Mouse (Mus musculus) Muller cell, postnatal 12 days (primary cell): ENCODE measurements at regions not wholly inside any gene's neighbourhood (a gene's known extent, or its start where the extent isn't known, plus 50 kb on each side); places are given as distances from the start of the nearest gene placed in this dataset.

Experiments used
- DNase-seq: peaks from one replicate; pipeline ENCODE4 v3.0.0-alpha.2; 2015; ENCODE audit errors: inconsistent ontology term

DNA sequence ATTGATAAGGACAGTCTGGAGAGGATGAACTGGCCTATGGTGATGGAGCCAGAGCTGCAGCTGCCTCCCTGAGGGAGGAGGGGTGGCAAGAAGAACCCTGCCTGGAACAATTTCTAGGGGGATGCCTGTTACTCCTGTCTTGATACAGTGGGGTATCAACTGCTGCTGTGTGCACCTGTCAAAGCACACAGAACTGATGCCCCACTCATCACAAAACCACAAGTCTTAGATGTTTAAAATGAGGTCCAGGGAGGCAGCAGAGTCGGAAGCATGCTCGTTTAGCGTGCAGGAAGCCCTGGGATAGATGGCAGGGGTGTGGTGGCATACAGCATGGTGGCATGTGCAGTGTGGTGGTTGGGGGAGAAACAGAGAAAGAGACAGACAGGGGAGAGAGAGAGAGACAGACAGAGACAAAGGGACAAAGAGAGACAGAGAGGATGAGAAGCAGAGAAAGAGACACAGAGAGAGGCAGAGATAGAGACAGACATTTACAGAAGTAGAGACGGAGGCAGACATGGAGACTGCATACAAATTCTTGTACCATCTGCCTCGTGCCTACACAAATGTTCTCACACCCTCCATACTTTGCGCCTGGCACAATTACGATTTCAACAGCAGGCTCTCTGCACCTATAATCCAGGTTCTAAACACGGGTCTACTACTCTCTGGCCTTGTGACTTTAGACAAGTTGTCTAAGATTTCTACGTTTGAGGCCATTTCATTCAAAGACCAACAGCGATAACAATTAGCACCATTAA is 242.6 kb downstream of the Cbln4 start:
- no peak for DNase-seq

DNA sequence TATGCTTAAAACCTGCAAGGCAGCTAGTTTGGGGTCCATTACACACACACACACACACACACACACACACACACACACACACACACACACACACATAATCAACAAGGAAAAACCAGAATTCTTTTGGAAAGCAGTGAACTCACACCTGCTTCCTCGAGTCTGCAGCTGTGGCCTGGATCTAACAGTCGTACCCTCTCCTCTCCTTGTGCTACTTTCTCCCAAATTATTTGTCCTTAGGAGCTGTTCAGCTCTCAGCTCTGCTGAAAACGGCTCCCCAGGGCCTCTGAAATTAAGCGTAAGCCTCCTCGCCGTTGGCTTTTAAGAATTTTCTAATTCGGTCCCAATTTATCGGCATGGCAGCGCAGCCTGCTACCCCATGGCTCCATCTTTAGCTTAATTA is 243.9 kb downstream of the Cbln4 start:
- no peak for DNase-seq

DNA sequence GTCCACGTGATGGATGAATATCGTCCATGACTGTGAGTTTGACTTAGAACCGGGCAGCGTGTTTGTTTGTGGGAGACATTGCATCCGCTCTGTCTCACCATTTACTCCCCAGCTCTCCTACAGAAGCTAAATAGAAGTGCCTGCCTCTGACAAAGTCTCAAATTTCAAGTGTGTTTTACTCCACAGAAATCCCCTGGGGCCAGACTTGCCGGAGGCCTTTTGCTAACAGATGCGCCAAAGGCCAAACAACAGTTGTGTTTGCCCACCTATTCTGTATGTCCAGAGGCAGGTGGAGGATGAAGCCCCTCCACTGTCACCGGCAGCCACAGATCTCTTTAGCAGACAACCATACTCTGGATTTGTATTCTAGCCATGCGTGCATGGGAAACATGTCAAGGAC is 252.6 kb downstream of the Cbln4 start:
- DNase-seq: no peak

DNA sequence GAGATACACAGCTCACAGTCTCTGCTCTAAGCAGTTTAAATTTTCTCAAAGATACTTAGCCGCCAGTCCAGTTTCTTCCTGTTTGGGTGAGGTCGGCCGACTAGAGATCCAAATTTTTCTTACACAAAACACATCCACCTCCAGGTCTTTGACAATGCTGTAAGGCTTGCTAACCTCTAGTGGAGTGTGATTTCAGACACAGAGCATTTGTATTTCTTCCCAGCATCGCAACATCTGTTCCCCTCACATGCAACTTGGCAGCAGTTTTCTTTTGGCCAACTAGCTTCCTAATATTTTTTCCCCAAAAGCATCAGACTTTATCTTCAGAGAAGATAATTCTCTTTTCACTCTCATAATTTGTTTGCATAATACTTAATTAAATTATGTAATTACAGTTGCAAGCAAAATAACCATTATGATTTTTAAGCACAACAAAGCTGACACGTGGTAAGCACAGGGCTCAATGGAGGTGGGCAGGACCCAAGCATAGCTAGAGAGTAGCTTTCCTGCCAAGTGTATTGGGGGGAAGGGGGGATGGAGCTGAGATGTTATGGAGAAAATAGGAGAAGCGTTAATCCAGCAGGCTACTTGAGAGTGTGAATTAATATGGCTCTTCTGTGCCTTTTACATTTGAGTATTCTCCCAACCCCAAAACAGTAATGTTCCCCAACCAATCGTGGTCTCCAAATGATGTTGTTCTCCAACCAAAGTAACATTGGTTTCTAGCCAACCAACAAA is 276.9 kb downstream of the Cbln4 start:
- DNase-seq: no peak

DNA sequence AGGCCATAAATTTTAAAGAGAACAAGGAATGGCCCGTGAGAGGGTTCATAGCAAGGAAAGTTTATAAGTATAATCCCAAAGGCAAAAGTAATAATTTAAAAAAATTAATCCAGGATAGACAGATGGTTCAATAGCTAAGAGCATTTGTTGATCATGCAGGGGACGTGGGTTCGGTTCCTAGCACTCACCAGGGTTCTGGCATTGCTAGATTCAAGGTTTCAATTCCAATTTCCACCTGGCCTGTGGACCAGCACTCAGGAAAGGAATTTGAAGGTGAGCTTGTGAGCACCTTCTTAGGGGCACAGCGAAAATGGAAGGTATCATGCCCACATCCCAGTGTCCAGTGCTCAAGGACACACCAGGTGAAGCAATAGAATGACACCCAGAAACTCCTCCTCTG is 278.2 kb downstream of the Cbln4 start:
- DNase-seq: no peak

DNA sequence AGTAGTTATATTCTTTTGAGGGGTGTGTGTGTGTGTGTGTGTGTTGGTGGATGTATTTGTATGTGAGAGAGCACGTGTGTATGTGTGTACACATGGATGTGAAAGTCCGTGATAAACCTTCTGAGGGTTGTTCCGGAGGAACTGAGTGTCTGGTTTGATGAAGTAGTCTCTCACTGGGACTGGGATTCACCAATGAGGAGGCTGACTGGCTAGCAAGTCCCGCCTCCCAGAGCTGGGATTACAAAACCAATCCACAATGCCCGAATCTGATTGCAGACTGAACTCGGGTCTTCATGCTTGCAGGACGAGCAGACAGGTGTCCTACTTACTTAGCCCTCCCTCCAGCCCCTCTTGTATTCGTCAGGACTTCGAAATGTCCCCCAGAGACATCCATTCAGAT is 289.8 kb downstream of the Cbln4 start:
- no peak for DNase-seq

DNA sequence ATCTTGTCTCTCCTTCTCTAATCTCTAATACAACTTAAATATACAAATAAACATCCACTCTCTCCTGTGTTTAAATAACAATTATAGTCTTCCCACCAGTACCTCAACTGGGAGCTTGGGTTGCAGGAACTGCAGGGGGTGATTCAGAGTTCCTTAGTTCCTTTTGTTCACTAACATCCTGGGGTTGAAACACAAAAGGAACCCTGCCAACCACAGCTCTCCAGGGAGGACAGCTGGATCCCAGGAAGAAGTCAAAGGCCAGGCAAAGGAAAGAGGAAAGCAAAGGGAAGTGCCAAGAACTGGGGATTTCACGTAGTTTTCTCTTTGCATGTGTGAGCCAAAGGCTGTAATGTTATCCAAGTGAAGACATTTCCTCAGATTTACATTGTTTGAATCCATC is 296.1 kb downstream of the Cbln4 start:
- DNase-seq: no peak

DNA sequence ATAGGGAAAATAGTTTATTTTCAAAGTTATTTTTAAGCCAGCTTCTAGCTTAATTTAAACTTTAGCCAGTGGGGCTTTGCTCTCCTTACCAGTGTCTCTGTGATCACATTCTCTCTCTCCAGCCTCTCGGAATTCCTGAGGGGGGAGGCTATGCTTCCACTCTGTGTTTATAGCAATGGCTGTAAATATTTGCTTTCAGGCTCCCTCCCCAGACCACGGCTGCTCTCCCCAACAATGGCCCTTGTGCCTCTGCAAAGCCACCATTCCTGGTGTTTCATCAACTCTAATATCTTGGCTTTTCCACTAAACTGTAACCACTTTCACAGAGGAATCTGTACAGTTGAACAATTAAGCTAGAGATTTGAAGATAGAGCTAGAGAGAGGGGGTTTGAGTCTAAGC is 300.2 kb downstream of the Cbln4 start:
- DNase-seq: peak; percentile 56

DNA sequence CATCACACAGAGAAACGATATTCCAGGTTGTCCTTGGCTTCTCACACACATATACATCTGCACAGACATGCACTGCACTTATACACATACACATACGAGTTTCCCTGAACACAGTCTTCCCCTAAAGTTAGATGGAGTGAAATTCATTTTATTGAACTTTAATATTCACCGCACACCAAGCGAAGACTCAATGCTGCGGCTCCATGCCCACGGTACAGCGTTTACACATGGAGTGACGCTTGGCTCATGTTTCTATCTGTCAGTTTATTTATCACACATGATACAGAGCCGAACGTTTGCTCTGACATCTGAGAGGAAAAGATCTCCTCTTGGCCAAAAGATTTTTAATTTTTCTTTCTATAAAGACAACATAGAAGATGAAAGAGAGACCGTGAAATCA is 300.6 kb downstream of the Cbln4 start:
- DNase-seq: no peak

DNA sequence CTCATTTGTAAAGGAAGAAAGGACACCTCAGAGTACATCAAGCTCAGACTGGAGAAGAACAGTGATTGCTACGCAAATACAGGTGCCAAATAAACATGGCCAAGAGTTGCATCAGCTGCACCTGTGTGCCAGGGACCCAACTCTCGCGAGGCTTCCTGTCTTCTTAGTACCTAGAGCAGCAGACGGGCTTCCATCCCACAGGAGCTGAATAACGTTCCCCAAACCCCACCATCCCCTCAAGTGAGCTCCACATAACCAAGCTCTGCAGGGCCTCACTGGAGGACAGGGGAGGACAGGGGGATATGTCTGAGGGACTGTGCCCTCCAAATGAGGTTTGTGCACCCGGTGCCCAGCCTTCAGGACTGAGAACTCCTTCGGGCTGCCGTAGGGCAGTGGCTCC is 305.5 kb downstream of the Cbln4 start:
- DNase-seq: no peak

DNA sequence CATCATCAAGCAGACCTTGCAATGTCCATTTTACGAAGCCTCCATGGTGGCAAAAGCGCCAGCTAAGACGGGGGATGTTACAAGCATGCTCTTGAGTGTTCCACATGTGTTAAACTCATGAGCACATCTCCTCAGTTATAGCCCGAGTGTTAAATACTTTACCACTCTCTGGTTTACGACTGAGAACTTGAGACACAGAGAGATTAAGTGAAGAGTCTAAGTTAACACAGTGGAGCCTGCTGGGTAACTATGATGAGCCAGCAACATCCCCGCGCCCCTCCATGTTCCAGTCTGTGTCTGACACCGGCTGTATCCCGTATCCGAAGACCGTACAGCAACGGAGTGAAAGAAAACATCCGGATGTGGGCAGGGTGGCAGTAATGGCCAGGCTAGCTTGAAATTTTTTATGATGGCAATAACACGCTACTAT is 308.2 kb downstream of the Cbln4 start:
- no peak for DNase-seq

DNA sequence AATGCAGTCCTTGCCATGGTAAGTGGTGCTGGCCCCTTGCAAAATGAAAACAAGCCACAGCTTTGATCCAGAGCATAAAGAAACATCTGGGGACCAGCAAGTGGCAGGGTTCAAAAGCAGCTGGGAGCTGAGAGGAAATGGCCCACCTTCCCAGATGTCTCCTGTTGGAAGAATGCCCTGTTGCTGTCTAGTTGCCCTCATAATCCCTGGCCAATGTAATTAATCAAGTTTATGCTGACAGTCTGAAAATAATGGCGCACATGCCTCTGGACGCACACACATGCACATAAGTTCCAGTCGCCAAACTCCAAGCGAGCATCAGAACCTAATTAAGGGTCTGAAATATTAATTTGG is 308.7 kb downstream of the Cbln4 start:
- DNase-seq: no peak

DNA sequence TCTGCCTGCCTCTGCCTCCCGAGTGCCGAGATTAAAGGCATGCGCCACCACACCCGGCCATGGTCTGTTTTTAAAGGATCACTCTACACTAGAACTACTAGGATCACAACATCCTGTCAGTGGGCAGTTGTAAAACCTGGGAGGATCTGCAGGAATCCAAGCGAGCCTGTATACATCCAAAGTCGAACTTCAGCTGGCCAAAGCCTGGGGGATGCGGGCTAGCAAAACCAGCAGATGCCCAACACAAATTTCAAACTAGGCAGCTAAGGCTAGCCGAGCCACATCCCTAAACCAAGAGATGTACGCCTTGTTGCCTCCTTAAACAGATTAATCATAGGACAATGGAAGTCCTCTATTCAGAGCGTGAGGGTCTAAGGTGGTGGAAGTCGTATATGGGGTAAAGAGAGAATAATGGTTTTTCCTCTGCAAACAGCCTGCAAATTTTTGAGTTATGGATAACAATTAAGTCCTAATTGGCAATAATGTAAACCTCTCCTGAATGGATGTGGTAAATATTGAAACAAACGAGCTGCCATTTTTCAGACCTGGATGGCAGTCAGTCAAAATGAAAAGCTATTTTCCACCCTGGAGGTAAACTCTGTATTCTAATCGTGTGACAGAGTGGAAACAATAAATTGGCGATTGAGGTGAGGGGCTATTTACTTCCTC is 309.2 kb downstream of the Cbln4 start:
- DNase-seq: no peak

DNA sequence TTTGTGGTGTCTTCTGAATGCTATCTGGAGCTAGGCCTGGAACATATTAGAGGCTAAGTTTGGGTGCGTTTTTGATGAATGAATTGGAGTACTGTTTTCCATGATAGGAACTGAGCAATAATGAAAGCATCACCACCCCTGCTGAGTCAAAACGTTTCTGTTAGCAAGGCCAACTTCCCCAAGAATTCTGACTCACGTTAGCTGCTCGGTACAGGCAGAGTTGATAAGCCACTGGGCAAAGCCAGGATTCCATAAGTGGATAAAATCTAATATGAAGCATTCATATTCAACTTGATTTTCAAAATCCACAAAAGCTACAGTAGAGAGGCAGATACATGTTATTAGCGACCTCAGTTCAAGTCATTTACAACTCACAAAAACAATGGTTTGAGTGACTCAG is 324.0 kb downstream of the Cbln4 start:
- no peak for DNase-seq

DNA sequence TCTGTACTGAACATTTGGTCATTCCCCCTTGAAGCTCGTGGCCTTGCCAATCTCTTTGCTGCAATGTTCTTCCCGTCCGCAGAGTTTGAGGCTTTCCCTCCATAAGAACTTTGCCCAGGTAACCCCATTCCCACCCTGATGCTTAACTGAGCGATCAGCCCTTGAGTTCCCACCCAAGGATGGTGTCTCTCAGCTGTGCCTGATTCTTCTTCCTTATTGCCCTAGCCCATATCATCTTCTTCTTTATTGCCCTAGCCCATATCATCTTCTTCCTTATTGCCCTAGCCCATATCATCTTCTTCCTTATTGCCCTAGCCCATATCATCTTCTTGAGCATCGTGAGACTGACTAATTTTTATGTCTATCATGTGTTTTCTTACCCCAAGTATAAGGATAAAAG is 324.4 kb downstream of the Cbln4 start:
- DNase-seq: no peak

DNA sequence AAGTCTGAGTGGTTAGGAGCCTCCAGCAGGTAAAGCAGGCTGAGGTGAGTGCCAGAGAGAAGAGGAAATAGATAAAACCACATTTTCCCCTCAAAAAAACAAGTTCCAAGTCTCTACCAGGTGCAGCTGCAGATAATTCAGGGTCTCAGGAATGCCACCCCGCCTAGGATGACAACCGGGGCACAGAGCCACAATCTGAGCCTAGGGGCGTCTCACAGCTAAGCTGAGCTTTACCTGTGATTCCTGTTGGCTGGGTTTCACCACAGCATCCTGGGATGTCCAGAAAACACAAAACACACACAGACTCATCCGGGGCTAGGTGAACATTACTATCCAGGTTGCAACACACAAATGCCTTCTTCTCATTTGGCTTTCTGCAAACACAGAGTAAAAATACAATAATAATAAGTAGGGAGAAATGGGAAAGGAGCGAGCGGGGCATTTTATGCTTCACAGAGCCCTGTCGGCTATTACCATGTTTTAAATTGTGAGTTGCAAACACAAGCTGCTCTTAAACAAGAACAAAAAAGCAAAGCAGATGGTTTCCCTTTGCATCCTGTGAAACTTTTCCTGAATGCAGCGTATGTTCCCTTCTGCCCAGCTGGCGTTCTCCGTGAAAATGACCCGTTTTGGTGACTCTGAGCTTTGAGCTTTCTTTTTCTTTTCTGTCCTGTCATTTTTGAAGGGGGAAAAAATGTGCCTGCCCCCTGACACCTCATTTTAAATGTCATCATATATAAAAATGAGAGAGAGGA is 330.3 kb downstream of the Cbln4 start:
- DNase-seq: no peak

DNA sequence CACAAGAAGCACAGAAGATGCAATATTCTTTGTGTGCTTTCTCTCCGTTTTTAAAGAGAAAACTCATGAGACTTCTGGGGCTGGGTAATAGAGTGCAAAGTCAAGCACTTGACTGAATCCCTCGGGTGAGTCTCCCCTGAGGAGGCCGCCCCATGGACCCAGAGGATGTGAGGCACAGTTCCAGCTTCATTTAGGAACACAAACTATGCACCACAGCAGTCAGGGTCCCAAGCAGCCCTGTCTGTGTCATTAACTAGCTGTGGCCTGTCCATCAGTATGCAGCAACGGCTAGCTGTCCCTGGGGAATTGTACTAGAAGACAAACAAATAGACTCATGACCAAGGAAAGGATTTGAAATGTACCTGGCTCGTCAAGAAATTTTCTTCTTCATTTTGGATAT is 349.7 kb downstream of the Cbln4 start:
- DNase-seq: no peak

DNA sequence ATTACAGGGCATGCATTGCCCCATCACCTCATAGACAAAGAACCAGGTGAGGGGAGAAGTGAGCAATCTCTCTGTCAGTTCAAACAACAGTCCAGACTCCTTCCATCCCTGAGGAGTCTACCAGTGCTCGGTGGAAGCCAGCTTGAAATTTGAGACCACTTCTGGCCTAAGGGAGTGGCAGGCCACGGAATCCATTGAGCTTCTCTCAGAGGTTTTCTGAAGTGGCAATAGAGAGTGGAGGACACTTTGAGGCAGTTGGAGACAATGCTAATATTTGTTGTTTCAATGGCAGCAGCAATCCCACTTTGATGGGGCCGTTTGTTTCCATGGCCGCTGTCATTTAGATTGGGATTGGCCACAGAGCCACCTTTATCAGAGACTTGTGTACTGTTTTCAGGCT is 352.5 kb downstream of the Cbln4 start:
- no peak for DNase-seq

DNA sequence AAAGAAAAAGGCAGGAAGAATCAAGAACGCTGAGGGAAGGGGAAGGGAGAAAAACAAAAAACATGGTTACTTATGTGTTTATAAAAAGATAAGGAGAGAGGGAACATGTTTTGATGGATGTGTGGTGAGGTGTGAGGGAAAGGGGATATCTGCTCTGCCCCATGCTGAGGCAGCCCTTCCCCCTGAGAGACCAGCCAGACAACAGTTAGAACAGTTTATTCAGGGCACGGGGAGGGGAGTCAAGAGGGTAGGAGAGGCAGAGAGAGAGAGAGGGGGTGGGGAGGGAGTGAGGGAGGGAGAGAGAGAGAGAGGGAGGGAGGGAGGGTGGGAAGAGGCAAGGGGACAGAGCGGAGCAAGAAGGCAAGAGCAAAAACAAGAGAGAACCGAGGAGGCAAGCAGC is 354.2 kb downstream of the Cbln4 start:
- DNase-seq: no peak

DNA sequence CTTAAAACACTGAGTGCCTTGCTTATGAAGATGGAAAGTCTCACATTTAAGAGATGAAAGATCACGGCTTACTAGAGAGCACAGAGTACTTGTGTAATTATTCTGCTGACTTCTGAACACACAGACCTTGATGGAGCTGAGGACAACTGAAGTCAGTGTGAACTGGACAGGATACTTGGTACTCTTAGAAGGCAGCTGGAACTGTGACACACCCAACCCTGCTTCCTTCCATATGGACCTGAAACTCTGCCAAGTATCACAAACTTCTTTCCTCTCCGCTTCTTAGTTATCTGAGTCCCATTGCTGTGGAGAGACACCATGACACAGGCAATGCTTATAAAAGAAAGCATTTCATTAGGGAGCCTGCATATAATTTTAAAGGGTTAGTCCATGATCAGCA is 365.3 kb downstream of the Cbln4 start:
- no peak for DNase-seq

DNA sequence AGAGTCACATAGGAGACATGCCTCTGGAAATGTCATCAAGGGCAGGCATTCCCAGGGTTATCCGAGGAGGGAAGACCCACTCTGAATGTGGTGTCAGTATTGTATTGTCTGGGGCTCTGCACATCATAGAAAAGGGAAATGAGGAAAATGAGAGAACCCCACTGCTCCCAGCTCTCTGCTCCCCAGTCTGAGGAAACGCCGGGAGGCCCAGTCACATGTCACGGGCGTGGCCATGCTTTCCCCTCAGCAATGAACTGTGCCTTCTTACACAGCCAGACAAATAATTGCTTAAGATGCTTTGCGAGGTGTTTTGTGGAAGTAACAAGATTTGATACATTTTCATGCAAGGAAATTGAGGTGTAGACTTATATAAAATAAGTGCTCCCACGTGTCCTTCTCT is 366.1 kb downstream of the Cbln4 start:
- DNase-seq: no peak

DNA sequence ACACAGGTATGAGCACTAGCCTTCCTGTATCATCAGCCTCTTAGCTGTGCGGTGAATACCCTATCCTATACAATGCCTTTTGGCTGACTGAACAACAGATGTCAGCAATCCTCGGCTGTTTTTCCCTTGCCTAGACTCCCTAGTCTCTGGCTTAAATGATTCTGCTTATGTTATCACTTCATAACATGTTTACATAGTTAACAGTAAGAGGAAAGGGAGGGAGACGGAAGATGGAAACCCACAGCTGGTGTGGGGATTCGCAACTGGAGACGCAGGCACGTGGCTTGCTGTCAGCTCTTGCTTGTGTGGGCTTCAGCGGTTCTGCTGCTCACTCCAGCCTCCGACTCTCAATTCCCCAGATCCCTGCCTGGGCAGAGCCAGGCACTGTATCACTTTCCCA is 367.2 kb downstream of the Cbln4 start:
- DNase-seq: no peak
